Mouse (Mus musculus) forebrain, embryonic 14.5 days (tissue): ENCODE results near the gene Zbtb20. TPM values are rescaled to one million over a fixed set of nuclear protein-coding genes. Genes with fewer than 3 reads are reported as not detected.

Experiments used
- ATAC-seq: fragments of 200-750 bp; cut with Nextera tagmentation; 2 replicates; pipeline ENCODE4 v1.8.0; 2017; ENCODE audit warnings: mild to moderate bottlenecking, moderate library complexity
- DNase-seq: peaks from one replicate; pipeline ENCODE4 v3.0.0-alpha.2; 2015; ENCODE audit warnings: low spot score
- H3K27ac ChIP-seq: fragments of 300-500 bp; sonication (generic); 2 replicates; pipeline ENCODE4 v1.5.1; 2014; ENCODE audit warnings: low read depth, mild to moderate bottlenecking, control low read depth, low read length, moderate library complexity
- H3K27me3 ChIP-seq: fragments of 300-500 bp; sonication (generic); replicated peaks from 2 replicates; pipeline ENCODE4 v1.6.1; 2014; ENCODE audit warnings: low read length, control low read depth, mixed read lengths; ENCODE audit not compliant: control insufficient read depth, insufficient read depth
- H3K36me3 ChIP-seq: fragments of 300-500 bp; sonication (generic); 2 replicates; pipeline ENCODE4 v1.6.1; 2014; ENCODE audit warnings: low read length, control low read depth; ENCODE audit not compliant: control insufficient read depth, insufficient read depth
- H3K4me1 ChIP-seq: fragments of 300-500 bp; sonication (generic); 2 replicates; pipeline ENCODE4 v1.6.1; 2014; ENCODE audit warnings: antibody characterized with exemption, low read length, control low read depth; ENCODE audit not compliant: control insufficient read depth, insufficient read depth
- H3K4me2 ChIP-seq: fragments of 300-500 bp; sonication (generic); 2 replicates; pipeline ENCODE4 v1.6.1; 2014; ENCODE audit warnings: mild to moderate bottlenecking, control low read depth, low read length
- H3K4me3 ChIP-seq: fragments of 300-500 bp; sonication (generic); 2 replicates; pipeline ENCODE4 v1.5.1; 2014; ENCODE audit warnings: low read depth, low read length, control low read depth
- H3K9ac ChIP-seq: fragments of 300-500 bp; sonication (generic); 2 replicates; pipeline ENCODE4 v1.6.1; 2014; ENCODE audit warnings: mild to moderate bottlenecking, low read length, control low read depth, moderate library complexity
- H3K9me3 ChIP-seq: fragments of 300-500 bp; sonication (generic); replicated peaks from 2 replicates; pipeline ENCODE4 v1.6.1; 2016; ENCODE audit warnings: low read length, control low read depth, mixed read lengths; ENCODE audit not compliant: control insufficient read depth
- WGBS: fragments of 180-500 bp; shearing (Covaris S2); extraction: QIAGEN DNeasy Blood & Tissue Kit; methylation state at CpG from one replicate; pipeline ENCODE4 v1.1.7; 2014; 5-methylcytosine and 5-hydroxymethylcytosine counted together
- polyA plus RNA-seq: library from polyadenylated mRNA; unstranded; fragments of >200 nt; fragmentation: Nextera tagmentation; extraction: Ambion mirVana; gene quantifications from 2 replicates; pipeline ENCODE4 v1.2.1, GENCODE M21; 2014

Gene Zbtb20
- polyA plus RNA-seq, 1 experiment from 2014 or later: 41.0 TPM

GRCm38 (mm10) chr16:43172912-43173311, 297.2 kb downstream of the Zbtb20 start:
- H3K4me1 ChIP-seq: no peaks in the 10 kb centered on the region; the same call in 1 of the 2 replicates
- H3K9ac ChIP-seq: no peak overlapping the region
- H3K9me3 ChIP-seq: no peaks in the 10 kb centered on the region
- 11% methylated on average over 1 of the region's 1 CpGs for WGBS
- no peak overlapping the region for H3K27ac ChIP-seq
- DNase-seq (peak; percentile 60), ATAC-seq (peak; percentile 77)
- H3K36me3 ChIP-seq: no peaks in the 10 kb centered on the region
- no peaks in the 10 kb centered on the region for H3K27me3 ChIP-seq
- H3K4me2 ChIP-seq: no peak overlapping the region
- no peak overlapping the region for H3K4me3 ChIP-seq

- Histone ChIP-seq H3K4me1 (no peaks in the 10 kb centered on the region; the same call in 1 of the 2 replicates), H3K9me3 (no peaks in the 10 kb centered on the region), H3K27me3 (no peaks in the 10 kb centered on the region), H3K4me3 (no peak overlapping the region), H3K36me3 (no peaks in the 10 kb centered on the region), H3K4me2 (no peak overlapping the region), H3K9ac (no peak overlapping the region), H3K27ac (no peak overlapping the region)
- ATAC-seq (no peak), DNase-seq (no peak)
- 92% methylated on average over 2 of the region's 2 CpGs for WGBS
These were observed 299.1 kb downstream of the Zbtb20 start for GRCm38 (mm10) chr16:43174815-43175214.

DNA sequence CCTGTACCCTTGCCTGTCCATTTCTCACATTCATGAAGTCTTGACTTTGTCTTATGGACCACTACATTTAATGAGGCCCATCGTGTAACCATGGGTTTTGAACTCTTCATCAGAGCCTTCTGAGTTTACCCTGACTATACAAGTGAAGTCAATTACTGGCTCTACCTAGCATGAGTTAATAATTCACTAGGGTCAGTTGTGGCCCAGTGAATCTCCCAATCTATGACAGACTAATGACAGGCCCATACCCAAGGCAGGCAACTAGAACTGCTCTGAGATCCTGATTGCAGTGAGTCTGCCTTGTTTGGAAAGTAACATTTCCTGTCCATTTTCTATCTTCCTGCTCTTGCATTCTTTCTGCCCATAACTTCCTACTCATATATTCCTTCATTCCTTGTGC, 305.4 kb downstream of the Zbtb20 start:
- 89% methylated on average over 1 of the region's 1 CpGs for WGBS
- ATAC-seq: no peak
- no peak overlapping the region for H3K27ac ChIP-seq
- H3K4me3 ChIP-seq: no peak overlapping the region
- no peaks in the 10 kb centered on the region for H3K27me3 ChIP-seq
- no peaks in the 10 kb centered on the region for H3K4me1 ChIP-seq
- H3K4me2 ChIP-seq: no peak overlapping the region
- no peaks in the 10 kb centered on the region for H3K9me3 ChIP-seq
- H3K36me3 ChIP-seq: no peaks in the 10 kb centered on the region
- DNase-seq: no peak
- no peak overlapping the region for H3K9ac ChIP-seq

DNA sequence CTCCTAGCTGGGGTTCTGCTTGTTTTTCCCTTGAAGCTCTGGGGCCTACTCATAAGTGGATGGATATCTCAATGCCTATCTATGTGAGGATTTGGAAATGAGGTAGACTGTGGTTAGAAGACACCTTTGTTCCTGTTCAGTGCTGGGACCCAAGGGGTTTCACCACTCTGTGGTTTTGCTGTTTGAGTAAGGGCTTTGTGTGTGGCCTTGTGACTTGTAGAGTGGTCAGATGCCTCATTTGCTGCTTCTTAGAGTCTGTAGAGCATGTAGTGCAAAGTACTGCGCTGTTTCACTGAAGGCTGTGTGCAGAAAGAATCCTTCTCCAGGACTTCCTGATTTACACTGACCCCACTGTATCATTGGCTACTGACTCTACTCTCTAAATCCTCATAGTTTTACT, 314.7 kb downstream of the Zbtb20 start:
- Histone ChIP-seq H3K4me3 (no peak overlapping the region), H3K27ac (no peak overlapping the region), H3K4me1 (0 out of 2 replicates have a peak, but pooled peaks cover 8% of the 10 kb centered on the region), H3K9me3 (no peaks in the 10 kb centered on the region), H3K9ac (no peak overlapping the region), H3K27me3 (no peaks in the 10 kb centered on the region), H3K4me2 (no peak overlapping the region), H3K36me3 (no peaks in the 10 kb centered on the region)
- DNase-seq: no peak
- ATAC-seq: no peak
- 97% methylated on average over 1 of the region's 1 CpGs for WGBS

GRCm38 (mm10) chr16:43191060-43191850, 315.6 kb downstream of the Zbtb20 start:
- WGBS: 89% methylated on average over 9 of the region's 9 CpGs
- DNase-seq (no peak), ATAC-seq (no peak)
- Histone ChIP-seq H3K9ac (no peak overlapping the region), H3K4me3 (no peak overlapping the region), H3K36me3 (no peaks in the 10 kb centered on the region), H3K4me1 (0 out of 2 replicates have a peak, but pooled peaks cover 8% of the 10 kb centered on the region), H3K4me2 (no peak overlapping the region), H3K27ac (no peak overlapping the region), H3K9me3 (no peaks in the 10 kb centered on the region), H3K27me3 (no peaks in the 10 kb centered on the region)

DNA sequence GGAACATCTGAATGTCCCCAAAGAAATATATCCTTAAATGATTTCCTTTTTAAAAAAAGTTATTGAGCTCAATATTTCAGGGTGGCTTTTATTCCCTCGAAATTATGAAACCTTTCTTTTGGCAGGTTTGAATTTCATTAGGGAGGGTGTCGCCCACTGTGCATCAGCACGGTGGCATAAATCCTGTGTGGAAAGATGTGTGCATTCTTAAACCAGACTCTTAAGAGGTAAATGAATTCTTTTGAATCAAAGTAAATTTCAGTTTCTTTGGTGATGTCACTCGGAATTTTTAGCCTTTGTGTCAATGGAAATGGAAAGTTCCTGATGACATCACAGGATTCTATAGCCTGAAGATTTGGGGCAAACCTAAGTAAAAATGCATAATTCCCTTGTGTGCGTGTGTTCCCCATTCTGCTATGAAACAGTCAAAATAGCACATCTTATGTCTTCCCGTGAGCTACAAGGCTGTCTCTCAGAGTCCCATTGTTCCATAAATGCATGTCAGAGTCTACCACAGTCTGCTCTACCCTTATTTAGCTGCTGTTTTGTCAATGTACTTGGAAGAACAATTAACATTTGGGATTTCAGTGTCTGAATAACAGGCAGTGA, 318.1 kb downstream of the Zbtb20 start:
- H3K4me1 ChIP-seq: 0 out of 2 replicates have a peak, but pooled peaks cover 8% of the 10 kb centered on the region
- H3K9me3 ChIP-seq: no peaks in the 10 kb centered on the region
- no peaks in the 10 kb centered on the region for H3K27me3 ChIP-seq
- H3K4me3 ChIP-seq: no peak overlapping the region
- H3K4me2 ChIP-seq: no peak overlapping the region
- ATAC-seq (peak; percentile 57; the same call in 1 of the 2 replicates), DNase-seq (peak; percentile 39)
- peak overlapping the region; percentile 16; the same call in 1 of the 2 replicates for H3K27ac ChIP-seq
- no peaks in the 10 kb centered on the region for H3K36me3 ChIP-seq
- no peak overlapping the region for H3K9ac ChIP-seq
- 41% methylated on average over 6 of the region's 6 CpGs for WGBS

DNA sequence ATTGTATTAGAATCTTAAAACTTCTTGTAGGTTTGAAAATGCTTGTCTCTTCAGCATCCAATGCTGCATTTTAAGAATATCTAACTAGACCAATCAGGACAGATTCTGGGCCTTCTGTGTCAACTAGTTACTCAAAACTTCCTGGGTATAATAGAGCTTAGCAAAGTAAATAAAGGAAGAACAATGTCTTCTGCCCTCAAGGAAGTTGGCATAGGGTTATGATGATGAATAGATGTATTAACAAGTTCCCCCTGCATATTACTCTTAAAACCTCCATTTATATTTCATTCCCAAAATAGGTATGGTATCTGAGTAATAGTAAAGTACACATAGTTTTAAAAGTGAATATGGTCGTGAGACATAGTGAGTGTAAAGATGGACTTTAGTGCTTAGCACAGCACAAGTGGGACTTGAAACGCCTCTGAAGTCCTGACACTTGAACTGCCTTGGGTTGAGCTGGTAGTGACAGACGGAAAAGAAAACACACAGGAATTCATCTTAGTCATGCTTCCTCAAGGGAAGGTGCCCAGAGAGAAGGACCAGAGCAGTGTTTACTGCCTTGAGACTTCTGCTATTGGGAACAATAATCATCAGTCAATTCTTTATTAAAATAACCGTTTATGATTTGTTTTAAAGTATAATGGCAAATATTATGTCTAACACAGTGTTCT, 341.8 kb downstream of the Zbtb20 start:
- Histone ChIP-seq H3K9ac (no peak overlapping the region), H3K4me1 (peaks cover 2% of the 10 kb centered on the region; the same call in 1 of the 2 replicates), H3K27me3 (no peaks in the 10 kb centered on the region), H3K4me3 (no peak overlapping the region), H3K9me3 (no peaks in the 10 kb centered on the region), H3K36me3 (no peaks in the 10 kb centered on the region), H3K27ac (no peak overlapping the region), H3K4me2 (no peak overlapping the region)
- 85% methylated on average over 4 of the region's 4 CpGs for WGBS
- DNase-seq (no peak), ATAC-seq (no peak)

GRCm38 (mm10) chr16:43219367-43219766, 343.7 kb downstream of the Zbtb20 start:
- H3K27ac ChIP-seq: no peak overlapping the region
- no peak overlapping the region for H3K9ac ChIP-seq
- no peak for ATAC-seq
- WGBS: 91% methylated on average over 1 of the region's 1 CpGs
- H3K9me3 ChIP-seq: no peaks in the 10 kb centered on the region
- H3K36me3 ChIP-seq: no peaks in the 10 kb centered on the region
- no peaks in the 10 kb centered on the region for H3K27me3 ChIP-seq
- no peak for DNase-seq
- H3K4me3 ChIP-seq: no peak overlapping the region
- no peak overlapping the region for H3K4me2 ChIP-seq
- H3K4me1 ChIP-seq: peaks cover 3% of the 10 kb centered on the region; the same call in 1 of the 2 replicates
